Mouse (Mus musculus) liver, embryonic 14.5 days (tissue): ENCODE data around the gene Wdr20rt. TPM values are rescaled to one million over a fixed set of nuclear protein-coding genes. Genes with fewer than 3 reads are reported as not detected.
"Not testable (repeated sequence)": the region's sequence is repeated elsewhere in the genome, so short reads cannot be mapped to it uniquely, and the experiment has no call there.

ENCODE experiments used
- ATAC-seq: fragments of 200-750 bp; cut with Nextera tagmentation; 2 replicates; pipeline ENCODE4 v1.8.0; 2017; ENCODE audit warnings: moderate number of reproducible peaks, mild to moderate bottlenecking, moderate library complexity; ENCODE audit not compliant: insufficient read depth
- DNase-seq, 3 experiments: peaks; one replicate each; pipeline ENCODE4 v3.0.0-alpha.2; 2012 to 2013; ENCODE audit warnings: low read depth in 3 of 3, low spot score in 3 of 3
- H3K27ac ChIP-seq: fragments of 300-500 bp; sonication (generic); 2 replicates; pipeline ENCODE4 v1.5.1; 2014; ENCODE audit warnings: moderate library complexity, mild to moderate bottlenecking, control low read depth, inconsistent platforms
- H3K27me3 ChIP-seq: fragments of 300-500 bp; sonication (generic); 2 replicates; pipeline ENCODE4 v1.6.1; 2014; ENCODE audit warnings: mild to moderate bottlenecking, low read length, moderate library complexity; ENCODE audit not compliant: control insufficient read depth, insufficient read depth
- H3K36me3 ChIP-seq: fragments of 300-500 bp; sonication (generic); replicated peaks from 2 replicates; pipeline ENCODE4 v1.6.1; 2014; ENCODE audit warnings: low read depth; ENCODE audit not compliant: control insufficient read depth, insufficient read depth
- H3K4me1 ChIP-seq, 2 experiments: fragments of 200-500 bp in 1 of 2; fragments of 300-500 bp in 1 of 2; sonication (generic) in 1 of 2; replicated peaks; 2 replicates each; pipeline ENCODE4 v1.6.1; 2012 to 2014; ENCODE audit warnings: antibody characterized with exemption in 1 of 2, inconsistent platforms in 1 of 2, low read length in 1 of 2; ENCODE audit not compliant: control insufficient read depth in 2 of 2, insufficient read depth in 2 of 2
- H3K4me2 ChIP-seq: fragments of 300-500 bp; sonication (generic); 2 replicates; pipeline ENCODE4 v1.6.1; 2014; ENCODE audit warnings: low read depth, mild to moderate bottlenecking, control low read depth, moderate library complexity
- H3K4me3 ChIP-seq, 2 experiments: fragments of 200-500 bp in 1 of 2; fragments of 300-500 bp in 1 of 2; sonication (generic) in 1 of 2; 2 replicates each; pipeline ENCODE4 v1.5.1; 2012 to 2014; ENCODE audit warnings: low read depth in 2 of 2, low read length in 2 of 2, mild to moderate bottlenecking in 2 of 2, control low read depth in 1 of 2, inconsistent platforms in 1 of 2, moderate library complexity in 1 of 2; ENCODE audit not compliant: insufficient read depth in 1 of 2
- H3K9ac ChIP-seq: fragments of 300-500 bp; sonication (generic); replicated peaks from 2 replicates; pipeline ENCODE4 v1.6.1; 2014; ENCODE audit warnings: mild to moderate bottlenecking, control low read depth, moderate library complexity
- H3K9me3 ChIP-seq: fragments of 300-500 bp; sonication (generic); 2 replicates; pipeline ENCODE4 v1.6.1; 2016; ENCODE audit warnings: low read length, mixed read lengths; ENCODE audit not compliant: control insufficient read depth
- CTCF ChIP-seq: IDR thresholded peaks from 2 replicates; pipeline ENCODE4 v1.5.1; 2016; ENCODE audit warnings: antibody characterized with exemption, low read depth, control low read depth
- EP300 ChIP-seq: IDR thresholded peaks from 2 replicates; pipeline ENCODE4 v1.6.1; 2016; ENCODE audit warnings: antibody characterized with exemption, low read depth
- WGBS: fragments of 180-500 bp; shearing (Covaris S2); extraction: QIAGEN DNeasy Blood & Tissue Kit; methylation state at CpG from one replicate; pipeline ENCODE4 v1.1.7; 2014; ENCODE audit not compliant: insufficient replicate concordance; 5-methylcytosine and 5-hydroxymethylcytosine counted together
- polyA plus RNA-seq, 2 experiments: library from polyadenylated mRNA; depleted of rRNA in 1 of 2; stranded (reverse) in 1 of 2; unstranded in 1 of 2; fragments of >200 nt; fragmentation: Nextera tagmentation in 1 of 2; extraction: Ambion mirVana in 1 of 2; gene quantifications; 2 replicates each; pipeline versions ENCODE4 v1.2.1 to v1.2.3; 2012 to 2014

The Wdr20rt gene
- polyA plus RNA-seq, 2 experiments: not detected

DNA sequence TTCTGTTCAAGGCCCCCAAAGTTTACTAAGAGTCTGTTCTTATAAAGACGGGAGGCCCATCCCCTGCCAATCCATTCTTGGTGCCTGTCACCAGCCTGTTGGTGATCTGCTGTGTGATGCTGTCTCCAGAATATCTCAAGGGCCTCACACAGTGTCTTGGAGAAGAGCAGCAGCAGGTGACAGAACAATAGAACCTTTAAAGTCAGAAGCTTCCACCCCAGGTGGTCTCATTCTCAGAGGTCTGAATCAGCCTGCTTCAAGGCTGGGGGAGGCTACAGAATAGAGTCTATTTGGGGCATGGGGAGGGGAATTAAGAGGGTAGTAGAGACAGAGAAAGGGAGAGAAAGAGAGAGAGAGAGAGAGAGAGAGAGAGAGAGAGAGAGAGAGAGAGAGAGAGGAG lies 18.9 kb upstream of the Wdr20rt start:
- Histone ChIP-seq H3K4me2 (no peak overlapping the region), H3K36me3 (no peaks in the 10 kb centered on the region), H3K4me1 (no peaks in the 10 kb centered on the region), H3K27me3 (no peaks in the 10 kb centered on the region), H3K4me3 (no peak overlapping the region), H3K27ac (no peak overlapping the region), H3K9me3 (no peaks in the 10 kb centered on the region), H3K9ac (no peak overlapping the region)
- WGBS: 68% methylated on average over 1 of the region's 1 CpGs
- ATAC-seq (no peak), DNase-seq (no peak)
- TF ChIP-seq CTCF (no peak), EP300 (no peak)

GRCm38 (mm10) chr12:65216404-65216840 lies 8.9 kb upstream of the Wdr20rt start:
- H3K9me3 ChIP-seq: no peaks in the 10 kb centered on the region
- H3K4me1 ChIP-seq: no peaks in the 10 kb centered on the region
- H3K4me3 ChIP-seq: no peak overlapping the region
- H3K36me3 ChIP-seq: no peaks in the 10 kb centered on the region
- H3K4me2 ChIP-seq: no peak overlapping the region
- no peak overlapping the region for H3K9ac ChIP-seq
- ATAC-seq (no peak), DNase-seq (no peak)
- H3K27ac ChIP-seq: no peak overlapping the region
- 70% methylated on average over 6 of the region's 6 CpGs for WGBS
- H3K27me3 ChIP-seq: no peaks in the 10 kb centered on the region
- TF ChIP-seq CTCF: no peak
- TF ChIP-seq EP300: no peak

DNA sequence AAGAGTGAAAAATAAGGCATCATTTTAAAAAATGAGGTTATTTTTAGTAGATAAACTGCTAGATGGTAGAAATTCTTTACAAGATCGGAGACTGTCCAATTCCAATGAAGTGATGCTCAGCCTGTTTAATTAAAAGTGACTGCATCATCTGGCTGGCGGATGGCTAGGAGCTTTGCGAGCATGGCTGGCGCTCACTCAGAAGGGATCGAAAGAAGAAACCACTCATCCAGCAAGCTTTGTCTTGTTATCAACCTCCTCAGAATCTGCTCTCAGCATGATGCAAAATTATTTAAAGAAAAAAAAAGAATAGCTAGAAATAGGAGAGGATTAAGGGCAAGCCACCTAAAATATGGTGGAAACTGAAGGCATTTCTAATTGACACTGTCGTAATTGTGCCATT lies 3.3 kb downstream of the Wdr20rt start:
- ATAC-seq: no peak
- 60% methylated on average over 6 of the region's 6 CpGs for WGBS

DNA sequence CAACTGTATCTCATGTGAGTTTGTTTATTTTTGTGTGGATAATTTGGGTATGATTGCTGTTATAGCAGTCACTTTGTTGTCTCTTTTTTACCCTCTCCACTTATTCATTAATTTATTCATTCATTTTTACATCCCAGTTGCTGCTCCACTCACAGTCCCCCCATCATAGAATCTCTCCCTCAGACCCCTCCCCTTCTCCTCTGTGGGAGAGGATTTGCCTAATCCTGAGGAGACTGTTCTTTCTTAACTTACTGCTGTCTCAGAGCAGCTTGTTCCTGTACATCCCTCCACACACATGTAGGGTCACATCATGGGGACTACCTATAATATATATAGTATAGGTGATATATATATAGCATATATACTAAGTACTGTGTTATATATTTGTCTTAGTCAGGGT lies 3.7 kb downstream of the Wdr20rt start:
- DNase-seq: no peak
- no peaks in the 10 kb centered on the region for H3K27me3 ChIP-seq

More for the DNA sequence above, 3.3 kb downstream of the Wdr20rt start:
- TF ChIP-seq EP300: no peak
- no peak for TF ChIP-seq CTCF
- no peaks in the 10 kb centered on the region for H3K36me3 ChIP-seq
- no peak overlapping the region for H3K9ac ChIP-seq
- no peak for DNase-seq
- H3K27me3 ChIP-seq: no peaks in the 10 kb centered on the region
- H3K9me3 ChIP-seq: no peaks in the 10 kb centered on the region
- no peak overlapping the region for H3K4me2 ChIP-seq
- H3K27ac ChIP-seq: no peak overlapping the region
- no peaks in the 10 kb centered on the region for H3K4me1 ChIP-seq
- no peak overlapping the region for H3K4me3 ChIP-seq

DNA sequence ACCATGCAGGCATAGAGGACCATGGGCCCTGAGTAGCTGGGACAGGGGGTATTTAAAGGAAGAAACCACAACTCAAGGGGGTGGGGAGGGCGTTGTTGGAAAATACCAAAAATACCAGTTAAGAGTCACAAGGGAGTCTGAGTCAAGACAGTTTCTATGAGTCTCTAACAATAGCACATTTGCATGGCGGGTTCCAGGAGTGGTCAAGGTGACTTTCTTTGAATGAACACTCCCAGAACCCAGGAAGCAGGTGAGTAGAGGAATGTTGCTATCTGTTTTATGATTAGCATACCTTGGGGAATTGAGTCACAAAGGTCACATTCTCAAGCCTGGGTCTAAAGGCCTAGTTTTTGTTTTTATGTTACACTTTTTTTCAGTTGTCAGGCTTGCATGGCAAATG lies 7.5 kb downstream of the Wdr20rt start:
- not testable (repeated sequence) for DNase-seq, H3K9ac ChIP-seq, ATAC-seq, H3K4me1 ChIP-seq, H3K4me3 ChIP-seq, H3K36me3 ChIP-seq, H3K9me3 ChIP-seq, H3K27me3 ChIP-seq, H3K27ac ChIP-seq, H3K4me2 ChIP-seq
- 57% methylated on average over 2 of the region's 2 CpGs for WGBS

More for the DNA sequence above, 3.7 kb downstream of the Wdr20rt start:
- H3K27ac ChIP-seq: no peak overlapping the region
- H3K4me2 ChIP-seq: no peak overlapping the region
- no peak for ATAC-seq
- H3K9ac ChIP-seq: no peak overlapping the region
- H3K4me3 ChIP-seq: no peak overlapping the region
- no peaks in the 10 kb centered on the region for H3K9me3 ChIP-seq
- no peaks in the 10 kb centered on the region for H3K36me3 ChIP-seq
- no peak for TF ChIP-seq EP300
- TF ChIP-seq CTCF: no peak
- no peaks in the 10 kb centered on the region for H3K4me1 ChIP-seq
